Mouse (Mus musculus) liver, adult 2 months (tissue): ENCODE measurements around the gene Abhd17b. TPM values are rescaled to one million over a fixed set of nuclear protein-coding genes. Genes with fewer than 3 reads are reported as not detected.

Experiments
- DNase-seq: peaks from one replicate; pipeline ENCODE4 v3.0.0-alpha.2; 2011; ENCODE audit warnings: low read depth, low spot score; ENCODE audit errors: extremely low read depth
- H3K27ac ChIP-seq: fragments of 200-500 bp; replicated peaks from 2 replicates; pipeline ENCODE4 v1.5.1; 2012; ENCODE audit warnings: low read depth, mild to moderate bottlenecking, control low read depth, inconsistent platforms, low read length; ENCODE audit not compliant: insufficient read depth
- H3K27me3 ChIP-seq: fragments of 200-500 bp; 2 replicates; pipeline ENCODE4 v1.6.1; 2012; ENCODE audit warnings: mild to moderate bottlenecking, moderate library complexity, low read length, inconsistent platforms; ENCODE audit not compliant: control insufficient read depth, insufficient read depth
- H3K36me3 ChIP-seq: fragments of 200-500 bp; 2 replicates; pipeline ENCODE4 v1.6.1; 2012; ENCODE audit warnings: low read length, inconsistent platforms; ENCODE audit not compliant: control insufficient read depth, insufficient read depth
- H3K4me1 ChIP-seq: fragments of 200-500 bp; 2 replicates; pipeline ENCODE4 v1.6.1; 2011; ENCODE audit warnings: low read length; ENCODE audit not compliant: control insufficient read depth, insufficient read depth
- H3K4me3 ChIP-seq: fragments of 200-500 bp; 2 replicates; pipeline ENCODE4 v1.5.1; 2011; ENCODE audit warnings: low read depth, mild to moderate bottlenecking, control low read depth, low read length, moderate library complexity; ENCODE audit not compliant: insufficient read depth
- H3K79me2 ChIP-seq: fragments of 200-500 bp; 2 replicates; pipeline ENCODE4 v1.6.1; 2012; ENCODE audit warnings: inconsistent platforms, mild to moderate bottlenecking, low read length, moderate library complexity; ENCODE audit not compliant: control insufficient read depth, insufficient read depth
- H3K9ac ChIP-seq: fragments of 200-500 bp; 2 replicates; pipeline ENCODE4 v1.6.1; 2012; ENCODE audit warnings: low read depth, mild to moderate bottlenecking, control low read depth, inconsistent platforms, low read length
- CTCF ChIP-seq: fragments of 200-500 bp; IDR thresholded peaks from 2 replicates; pipeline ENCODE4 v1.5.1; 2011; ENCODE audit warnings: low read depth, low read length, control low read depth
- POLR2A ChIP-seq: fragments of 200-500 bp; IDR thresholded peaks from 2 replicates; pipeline ENCODE4 v1.6.1; 2011; ENCODE audit warnings: low read length, control low read depth; ENCODE audit not compliant: insufficient read depth; ENCODE audit errors: extremely low read depth
- WGBS: fragments of 180-500 bp; shearing (Covaris S2); methylation state at CpG from one replicate; pipeline ENCODE4 v1.1.7; 2018; 5-methylcytosine and 5-hydroxymethylcytosine counted together
- polyA plus RNA-seq: library from polyadenylated mRNA; depleted of rRNA; stranded (reverse); fragments of >200 nt; gene quantifications from 2 replicates; pipeline ENCODE4 v1.2.3, GENCODE M21; 2012
- total RNA-seq: library from RNA; depleted of rRNA; stranded (reverse); fragments of >200 nt; gene quantifications from 2 replicates; pipeline ENCODE4 v1.2.3, GENCODE M21; 2014

The Abhd17b gene
- total and polyA plus RNA-seq, 2 experiments: 7.6 to 16.6 TPM

GRCm38 (mm10) chr19:21654788-21655187 is 1.8 kb downstream of the Abhd17b start:
- H3K27me3 ChIP-seq: no peaks in the 10 kb centered on the region
- 15% methylated on average over 7 of the region's 7 CpGs for WGBS
- peak; percentile 30 for DNase-seq
- peak overlapping the region; percentile 92 for H3K4me3 ChIP-seq
- TF ChIP-seq POLR2A (no peak), CTCF (no peak)
- peaks cover 2% of the 10 kb centered on the region for H3K36me3 ChIP-seq
- H3K9ac ChIP-seq: peak overlapping the region; percentile 45; the same call in 1 of the 2 replicates
- peaks cover 45% of the 10 kb centered on the region; the same call in 1 of the 2 replicates for H3K79me2 ChIP-seq
- H3K4me1 ChIP-seq: peaks cover 30% of the 10 kb centered on the region
- 0 out of 2 replicates have a peak overlapping the region, but pooled peaks have one; percentile 7 for H3K27ac ChIP-seq

DNA sequence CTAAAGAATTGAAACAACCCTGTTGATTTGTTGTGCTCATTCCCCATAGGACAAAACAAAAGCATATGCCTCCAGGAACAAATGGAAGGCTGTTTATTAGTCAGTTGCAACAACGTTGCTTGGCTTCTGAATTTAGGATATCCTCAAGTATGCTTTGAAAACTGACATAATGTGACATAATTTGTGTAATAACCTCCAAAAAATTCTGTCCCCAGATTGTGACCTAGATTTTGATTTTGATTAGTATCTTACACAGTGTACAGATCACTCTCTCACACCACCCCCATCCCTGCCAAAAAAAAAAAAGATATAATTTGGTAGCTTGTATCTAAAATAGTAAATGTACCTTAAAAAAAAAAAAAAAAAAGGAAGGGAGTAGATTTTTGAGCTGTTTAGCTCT is 7.7 kb downstream of the Abhd17b start:
- Histone ChIP-seq H3K27me3 (no peaks in the 10 kb centered on the region), H3K36me3 (peaks cover 2% of the 10 kb centered on the region), H3K4me3 (no peak overlapping the region), H3K79me2 (peaks cover 34% of the 10 kb centered on the region; the same call in 1 of the 2 replicates), H3K27ac (no peak overlapping the region), H3K4me1 (peaks cover 39% of the 10 kb centered on the region), H3K9ac (no peak overlapping the region)
- no peak for DNase-seq
- TF ChIP-seq CTCF (no peak), POLR2A (no peak)
- WGBS: 73% methylated on average over 1 of the region's 1 CpGs

DNA sequence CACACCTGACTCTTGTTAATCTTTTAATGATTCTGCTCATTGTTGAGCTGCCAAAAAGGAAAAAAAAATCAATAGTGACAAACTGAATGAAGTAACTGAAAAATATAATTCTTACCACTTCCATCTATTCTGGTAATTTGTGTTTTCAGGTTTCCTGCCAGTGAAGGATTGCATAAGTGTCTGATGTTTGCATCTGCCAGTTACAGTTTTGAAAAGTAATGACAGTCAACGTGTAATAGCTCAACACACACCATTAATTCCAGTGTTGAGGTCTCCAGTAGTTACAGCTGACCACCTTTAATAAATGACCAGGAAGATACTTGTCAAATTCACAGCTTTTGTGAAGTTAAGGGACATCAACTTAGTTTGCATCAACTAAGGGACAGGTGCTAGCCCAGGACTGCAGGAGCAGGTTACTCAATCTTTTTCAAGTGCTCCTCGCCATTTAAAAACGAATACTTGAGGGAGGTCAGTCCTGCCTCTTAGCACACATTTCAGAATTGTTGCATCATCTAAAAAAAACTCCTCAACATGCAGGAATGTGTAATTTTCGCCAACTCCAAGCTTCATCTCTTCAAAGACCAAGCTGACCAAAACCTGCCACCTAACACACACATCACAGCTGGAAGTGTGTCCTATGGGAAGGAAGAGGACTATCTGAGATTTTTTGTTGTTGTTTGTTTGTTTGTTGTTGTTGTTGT is 10.9 kb downstream of the Abhd17b start:
- H3K9ac ChIP-seq: no peak overlapping the region
- peaks cover 28% of the 10 kb centered on the region for H3K4me1 ChIP-seq
- no peaks in the 10 kb centered on the region for H3K27me3 ChIP-seq
- peak; percentile 72 for DNase-seq
- 20% methylated on average over 4 of the region's 4 CpGs for WGBS
- H3K4me3 ChIP-seq: no peak overlapping the region
- TF ChIP-seq POLR2A: no peak
- no peak for TF ChIP-seq CTCF
- H3K27ac ChIP-seq: peak overlapping the region; percentile 61
- peaks cover 30% of the 10 kb centered on the region; the same call in 1 of the 2 replicates for H3K79me2 ChIP-seq
- H3K36me3 ChIP-seq: peaks cover 2% of the 10 kb centered on the region; the same call in 1 of the 2 replicates

- Histone ChIP-seq H3K4me3 (no peak overlapping the region), H3K79me2 (peaks cover 48% of the 10 kb centered on the region; the same call in 1 of the 2 replicates), H3K27me3 (no peaks in the 10 kb centered on the region), H3K27ac (no peak overlapping the region), H3K9ac (no peak overlapping the region), H3K4me1 (peaks cover 8% of the 10 kb centered on the region; the same call in 1 of the 2 replicates), H3K36me3 (peaks cover 2% of the 10 kb centered on the region; the same call in 1 of the 2 replicates)
- no peak for DNase-seq
- 97% methylated on average over 4 of the region's 4 CpGs for WGBS
- TF ChIP-seq CTCF (no peak), POLR2A (no peak)
These were observed 16.7 kb downstream of the Abhd17b start for GRCm38 (mm10) chr19:21669650-21670049.

GRCm38 (mm10) chr19:21674354-21675096 is 21.5 kb downstream of the Abhd17b start:
- peaks cover 9% of the 10 kb centered on the region for H3K4me1 ChIP-seq
- H3K9ac ChIP-seq: no peak overlapping the region
- H3K27ac ChIP-seq: no peak overlapping the region
- H3K36me3 ChIP-seq: peaks cover 9% of the 10 kb centered on the region; the same call in 1 of the 2 replicates
- no peak for DNase-seq
- H3K79me2 ChIP-seq: peaks cover 33% of the 10 kb centered on the region
- H3K27me3 ChIP-seq: no peaks in the 10 kb centered on the region
- TF ChIP-seq POLR2A (no peak), CTCF (no peak)
- no peak overlapping the region for H3K4me3 ChIP-seq
- 97% methylated on average over 17 of the region's 17 CpGs for WGBS

GRCm38 (mm10) chr19:21680091-21680490 is 27.1 kb downstream of the Abhd17b start:
- Histone ChIP-seq H3K4me1 (peaks cover 13% of the 10 kb centered on the region), H3K4me3 (no peak overlapping the region), H3K27me3 (no peaks in the 10 kb centered on the region), H3K27ac (no peak overlapping the region), H3K79me2 (peaks cover 2% of the 10 kb centered on the region), H3K9ac (no peak overlapping the region), H3K36me3 (peaks cover 30% of the 10 kb centered on the region)
- peak; percentile 89 for DNase-seq
- WGBS: 55% methylated on average over 3 of the region's 3 CpGs
- TF ChIP-seq POLR2A: no peak
- no peak for TF ChIP-seq CTCF
